Mouse (Mus musculus): ENCODE measurements at regions not wholly inside any gene's neighbourhood (a gene's known extent, or its start where the extent isn't known, plus 50 kb on each side); places are given as distances from the start of the nearest gene placed in this dataset.

GRCm38 (mm10) chr3:54443791-54444190 lies 82.9 kb downstream of the Postn start:
- no peak for TF ChIP-seq CTCF (IDR thresholded peaks at IDR 0.05; ENCODE audit: control insufficient read depth, insufficient read depth, low read length)
- TF ChIP-seq POLR2A (IDR thresholded peaks at IDR 0.05; ENCODE audit: borderline replicate concordance, control insufficient read depth, low read depth, low read length) = no peak
- Histone ChIP-seq H3K4me1 (ENCODE audit: control insufficient read depth, insufficient read depth, low read length) (no peaks in the 10 kb centered on the region), H3K27ac (ENCODE audit: control insufficient read depth, insufficient read depth, low read depth, low read length, poor library complexity) (no peak overlapping the region), H3K4me3 (replicated peaks; ENCODE audit: control insufficient read depth, low read depth, low read length) (no peak overlapping the region)
- 64% methylated on average over 1 of the region's 1 CpGs for WGBS

DNA sequence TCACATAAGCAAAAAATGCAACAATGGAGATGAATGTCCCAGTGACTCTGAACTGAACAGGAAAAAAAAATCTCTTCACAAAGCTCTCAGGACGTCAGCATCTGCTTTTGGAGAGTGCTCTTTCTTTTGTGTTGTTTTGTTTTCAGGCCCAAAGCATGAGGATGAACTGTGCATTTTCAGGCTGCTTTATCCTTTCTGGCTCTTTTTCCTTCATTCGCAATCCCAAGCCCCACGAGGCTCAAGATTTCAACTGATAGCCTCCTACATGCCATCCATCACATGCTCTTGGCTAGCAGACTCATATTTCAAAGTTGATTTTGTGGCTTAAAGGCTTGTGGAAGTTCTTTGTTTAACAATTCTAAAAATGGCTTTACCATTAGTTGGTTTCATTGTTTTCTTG lies 86.0 kb downstream of the Postn start:
- H3K4me1 ChIP-seq (ENCODE audit: control insufficient read depth, insufficient read depth, low read length) = no peaks in the 10 kb centered on the region
- H3K4me3 ChIP-seq (replicated peaks; ENCODE audit: control insufficient read depth, low read depth, low read length) = no peak overlapping the region
- no peak overlapping the region for H3K27ac ChIP-seq (ENCODE audit: control insufficient read depth, insufficient read depth, low read depth, low read length, poor library complexity)
- TF ChIP-seq CTCF (IDR thresholded peaks at IDR 0.05; ENCODE audit: control insufficient read depth, insufficient read depth, low read length) (no peak), POLR2A (IDR thresholded peaks at IDR 0.05; ENCODE audit: borderline replicate concordance, control insufficient read depth, low read depth, low read length) (no peak)
- 52% methylated on average over 3 of the region's 3 CpGs for WGBS

GRCm38 (mm10) chr3:54457416-54457815 lies 96.5 kb downstream of the Postn start:
- H3K4me3 ChIP-seq (replicated peaks; ENCODE audit: control insufficient read depth, low read depth, low read length) = no peak overlapping the region
- 64% methylated on average over 2 of the region's 2 CpGs for WGBS
- no peak for TF ChIP-seq CTCF (IDR thresholded peaks at IDR 0.05; ENCODE audit: control insufficient read depth, insufficient read depth, low read length)
- no peak for TF ChIP-seq POLR2A (IDR thresholded peaks at IDR 0.05; ENCODE audit: borderline replicate concordance, control insufficient read depth, low read depth, low read length)
- H3K4me1 ChIP-seq (ENCODE audit: control insufficient read depth, insufficient read depth, low read length) = no peaks in the 10 kb centered on the region
- no peak overlapping the region for H3K27ac ChIP-seq (ENCODE audit: control insufficient read depth, insufficient read depth, low read depth, low read length, poor library complexity)

GRCm38 (mm10) chr3:54461366-54461765 lies 100.5 kb downstream of the Postn start:
- Histone ChIP-seq H3K4me1 (ENCODE audit: control insufficient read depth, insufficient read depth, low read length) (no peaks in the 10 kb centered on the region), H3K27ac (ENCODE audit: control insufficient read depth, insufficient read depth, low read depth, low read length, poor library complexity) (no peak overlapping the region), H3K4me3 (replicated peaks; ENCODE audit: control insufficient read depth, low read depth, low read length) (no peak overlapping the region)
- TF ChIP-seq CTCF (IDR thresholded peaks at IDR 0.05; ENCODE audit: control insufficient read depth, insufficient read depth, low read length) (no peak), POLR2A (IDR thresholded peaks at IDR 0.05; ENCODE audit: borderline replicate concordance, control insufficient read depth, low read depth, low read length) (no peak)
- 85% methylated on average over 6 of the region's 6 CpGs for WGBS

- Histone ChIP-seq H3K4me1 (ENCODE audit: control insufficient read depth, insufficient read depth, low read length) (no peaks in the 10 kb centered on the region), H3K27ac (ENCODE audit: control insufficient read depth, insufficient read depth, low read depth, low read length, poor library complexity) (no peak overlapping the region), H3K4me3 (replicated peaks; ENCODE audit: control insufficient read depth, low read depth, low read length) (no peak overlapping the region)
- no peak for TF ChIP-seq POLR2A (IDR thresholded peaks at IDR 0.05; ENCODE audit: borderline replicate concordance, control insufficient read depth, low read depth, low read length)
Measured at GRCm38 (mm10) chr3:54466097-54466496, 105.2 kb downstream of the Postn start.

GRCm38 (mm10) chr3:54474209-54474608 lies 113.3 kb downstream of the Postn start:
- 84% methylated on average over 6 of the region's 6 CpGs for WGBS
- Histone ChIP-seq H3K27ac (ENCODE audit: control insufficient read depth, insufficient read depth, low read depth, low read length, poor library complexity) (no peak overlapping the region), H3K4me1 (ENCODE audit: control insufficient read depth, insufficient read depth, low read length) (no peaks in the 10 kb centered on the region), H3K4me3 (replicated peaks; ENCODE audit: control insufficient read depth, low read depth, low read length) (no peak overlapping the region)
- TF ChIP-seq CTCF (IDR thresholded peaks at IDR 0.05; ENCODE audit: control insufficient read depth, insufficient read depth, low read length) (no peak), POLR2A (IDR thresholded peaks at IDR 0.05; ENCODE audit: borderline replicate concordance, control insufficient read depth, low read depth, low read length) (no peak)

DNA sequence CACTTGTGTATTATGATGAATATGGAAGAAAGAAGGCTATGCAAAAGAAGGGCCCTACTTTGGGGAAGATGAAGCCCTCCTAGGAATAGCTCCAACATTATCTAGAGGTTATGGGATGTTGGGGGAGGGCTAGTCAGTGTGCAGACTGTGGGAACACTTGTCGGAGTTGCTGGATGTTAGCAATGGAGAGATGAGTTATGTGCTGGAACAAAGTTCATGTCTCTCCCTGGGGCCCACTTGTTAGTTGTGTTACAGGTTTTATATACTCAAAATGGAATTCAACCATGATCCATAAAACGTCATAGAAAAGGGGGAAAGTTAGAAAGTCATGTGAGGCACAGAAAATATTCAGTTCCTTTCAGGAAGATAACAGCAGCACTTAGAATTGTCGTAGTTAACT lies 115.0 kb downstream of the Postn start:
- H3K27ac ChIP-seq (ENCODE audit: control insufficient read depth, insufficient read depth, low read depth, low read length, poor library complexity) = no peak overlapping the region
- no peak overlapping the region for H3K4me3 ChIP-seq (replicated peaks; ENCODE audit: control insufficient read depth, low read depth, low read length)
- 71% methylated on average over 3 of the region's 3 CpGs for WGBS
- H3K4me1 ChIP-seq (ENCODE audit: control insufficient read depth, insufficient read depth, low read length) = no peaks in the 10 kb centered on the region
- TF ChIP-seq POLR2A (IDR thresholded peaks at IDR 0.05; ENCODE audit: borderline replicate concordance, control insufficient read depth, low read depth, low read length) = no peak
- TF ChIP-seq CTCF (IDR thresholded peaks at IDR 0.05; ENCODE audit: control insufficient read depth, insufficient read depth, low read length) = no peak

- TF ChIP-seq POLR2A (IDR thresholded peaks at IDR 0.05; ENCODE audit: borderline replicate concordance, control insufficient read depth, low read depth, low read length) (no peak), CTCF (IDR thresholded peaks at IDR 0.05; ENCODE audit: control insufficient read depth, insufficient read depth, low read length) (no peak)
- H3K4me1 ChIP-seq (ENCODE audit: control insufficient read depth, insufficient read depth, low read length) = no peaks in the 10 kb centered on the region
- H3K4me3 ChIP-seq (replicated peaks; ENCODE audit: control insufficient read depth, low read depth, low read length) = no peak overlapping the region
- 83% methylated on average over 4 of the region's 4 CpGs for WGBS
- no peak overlapping the region for H3K27ac ChIP-seq (ENCODE audit: control insufficient read depth, insufficient read depth, low read depth, low read length, poor library complexity)
Measured at GRCm38 (mm10) chr3:54477986-54478385, 117.1 kb downstream of the Postn start.

DNA sequence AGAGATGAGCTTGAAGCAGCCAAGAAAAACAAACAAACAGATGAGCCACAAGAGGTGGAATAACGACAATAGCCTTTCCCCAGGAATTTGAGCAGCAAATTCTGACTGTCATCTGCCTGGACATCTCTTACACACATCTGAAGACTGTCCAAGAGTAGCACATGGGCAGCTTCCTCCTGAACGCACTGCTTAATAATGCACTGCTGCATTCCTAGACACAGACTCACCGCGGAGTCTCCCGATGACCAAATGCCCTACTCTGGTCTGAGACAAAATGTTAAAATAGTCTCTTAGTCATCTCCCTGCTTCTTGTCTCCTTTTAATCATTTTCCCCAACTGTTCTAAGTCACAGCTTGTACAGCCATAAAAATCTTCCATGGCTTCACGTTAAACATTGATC lies 119.3 kb downstream of the Postn start:
- Histone ChIP-seq H3K27ac (ENCODE audit: control insufficient read depth, insufficient read depth, low read depth, low read length, poor library complexity) (no peak overlapping the region), H3K4me1 (ENCODE audit: control insufficient read depth, insufficient read depth, low read length) (no peaks in the 10 kb centered on the region), H3K4me3 (replicated peaks; ENCODE audit: control insufficient read depth, low read depth, low read length) (no peak overlapping the region)
- 83% methylated on average over 6 of the region's 6 CpGs for WGBS
- TF ChIP-seq CTCF (IDR thresholded peaks at IDR 0.05; ENCODE audit: control insufficient read depth, insufficient read depth, low read length) = no peak
- no peak for TF ChIP-seq POLR2A (IDR thresholded peaks at IDR 0.05; ENCODE audit: borderline replicate concordance, control insufficient read depth, low read depth, low read length)

Data from bone marrow, adult 2 months (tissue).